Comparison of ENCODE assay signal across 12 mouse cellular contexts in genomic region chr14:103653800-103654199, GRCm38 (mm10). TPM values are rescaled to one million over a fixed set of nuclear protein-coding genes. Genes with fewer than 3 reads are reported as not detected.
A peak's percentile ranks its signal among the peaks of the same experiment; 100 is the strongest.
DNase-seq lines count a peak whose midpoint lies in the region; ATAC-seq and TF ChIP-seq lines count a peak whose summit lies in the region.
"Had no signal": no experiment of that assay in that cellular context is flagged by ENCODE, and none has a peak within 500 bp of the region (broad histone marks: within the 10 kb centered on the region; RNA-seq: fewer than 3 reads in every experiment).

No protein-coding gene starts in this region.

- whole genome bisulfite sequencing in kidney, adult 2 months, result 44% methylated on average over 5 of the region's 5 CpGs
- 4% methylated on average over 5 of the region's 5 CpGs for whole genome bisulfite sequencing in thymus, adult 2 months

- H3K27ac ChIP-seq in kidney, adult 2 months (ENCODE audit: insufficient read depth, low read depth, low read length), result no peak overlapping the region
- H3K27ac ChIP-seq in thymus, adult 2 months (ENCODE audit: control insufficient read depth, insufficient read depth, low read length), result peak overlapping the region; percentile 56
- H3K27ac ChIP-seq: heart, adult 2 months had no signal

- H3K27me3 ChIP-seq in kidney, adult 2 months (replicated peaks; ENCODE audit: control insufficient read depth, insufficient read depth, low read length), result no peaks in the 10 kb centered on the region
- no peaks in the 10 kb centered on the region for H3K27me3 ChIP-seq in thymus, adult 2 months (ENCODE audit: control insufficient read depth, insufficient read depth, low read length)

- H3K4me3 ChIP-seq in kidney, adult 2 months (ENCODE audit: insufficient read depth, low read depth, low read length), result peak overlapping the region; percentile 52; the same call in 1 of the 2 replicates
- H3K4me3 ChIP-seq in thymus, adult 2 months (ENCODE audit: control insufficient read depth, insufficient read depth, low read length), result peak overlapping the region; percentile 63
- H3K4me3 ChIP-seq: heart, adult 2 months had no signal

- ATAC-seq in inflammation-experienced regulatory T-cells, adult 6 months, result peak; percentile 30

- TF ChIP-seq POLR2A in kidney, adult 2 months (IDR thresholded peaks at IDR 0.05; ENCODE audit: low read depth, low read length), result no peak
- no peak for TF ChIP-seq POLR2A in thymus, adult 2 months (IDR thresholded peaks at IDR 0.05; ENCODE audit: control insufficient read depth, extremely low read depth, insufficient read depth, low read length, poor library complexity)

- TF ChIP-seq CTCF in kidney, adult 2 months (conservative IDR thresholded peaks at IDR 0.05; ENCODE audit: insufficient read depth, insufficient read length, low read depth, low read length), result no peak
- no peak for TF ChIP-seq CTCF in thymus, adult 2 months (IDR thresholded peaks at IDR 0.05; ENCODE audit: borderline replicate concordance, control insufficient read depth, extremely low read depth, insufficient read depth, low read length, poor library complexity)

- no peaks in the 10 kb centered on the region for H3K4me1 ChIP-seq in kidney, adult 2 months (ENCODE audit: control insufficient read depth, insufficient read depth, low read length)
- H3K4me1 ChIP-seq in thymus, adult 2 months (replicated peaks; ENCODE audit: control insufficient read depth, insufficient read depth, low read length), result peaks cover 9% of the 10 kb centered on the region

- no peak for DNase-seq in kidney, adult 2 months
- DNase-seq in kidney, postnatal 10 days, result no peak
- peak; percentile 25 for DNase-seq in thymus, adult 2 months
- DNase-seq in thymus, postnatal 10 days (ENCODE audit: low spot score in 2 of 2), result no peak
- DNase-seq in thymus, postnatal 25 days, result peak; percentile 44
- no peak for DNase-seq in urinary bladder, postnatal 4 days (ENCODE audit: low spot score in 2 of 2)
- DNase-seq in spleen, postnatal 36 days (ENCODE audit: low spot score in 2 of 2), result no peak
- DNase-seq: adrenal gland, postnatal 10 days; cerebellum, postnatal 25 days; heart, adult 2 months had no signal

- H3K36me3 ChIP-seq in kidney, adult 2 months (ENCODE audit: control insufficient read depth, insufficient read depth, low read length), result no peaks in the 10 kb centered on the region
- peaks cover 8% of the 10 kb centered on the region for H3K36me3 ChIP-seq in thymus, adult 2 months (ENCODE audit: control insufficient read depth, insufficient read depth, low read length)
- H3K36me3 ChIP-seq: G1E had no signal

RNA-seq across cellular contexts. Expression of gene Slain1, which starts 3.8 kb away (rescaled TPM):
- polyA plus RNA-seq in kidney, adult 2 months (2012; rRNA removed), result 3.8 and 4.1 TPM in 2 replicates
- polyA plus RNA-seq in thymus, adult 2 months (2012; rRNA removed), result 52.7 and 53.0 TPM in 2 replicates
- polyA plus RNA-seq in inflammation-experienced regulatory T-cells, adult 6 months (2017; shearing (Covaris generic)), result 10 to 100 TPM; 11.1 to 18.2 (median 16.1) TPM
- polyA plus RNA-seq: G1E had no signal

Comparison
In these comparisons a context has a peak if more than half of its experiments do, and no peak if none do; other contexts are left out.
1. DNase-seq: peak in thymus, adult 2 months (single experiment) and thymus, postnatal 25 days (single experiment); none in kidney, adult 2 months (single experiment), kidney, postnatal 10 days (single experiment), thymus, postnatal 10 days (0 of 2), urinary bladder, postnatal 4 days (0 of 2) and spleen, postnatal 36 days (0 of 2).